Mouse (Mus musculus): ENCODE data around the gene Pnpla3. TPM values are rescaled to one million over a fixed set of nuclear protein-coding genes. Genes with fewer than 3 reads are reported as not detected.

Pnpla3 gene
- polyA plus RNA-seq, 1 experiment: 0.23 TPM

- Histone ChIP-seq H3K27me3 (ENCODE audit: control insufficient read depth, insufficient read depth, insufficient read length) (no peaks in the 10 kb centered on the region), H3K79me2 (ENCODE audit: control insufficient read depth, insufficient read depth) (no peaks in the 10 kb centered on the region), H3K36me3 (ENCODE audit: control insufficient read depth, insufficient read depth) (no peaks in the 10 kb centered on the region), H3ac (ENCODE audit: control insufficient read depth, insufficient read length) (no peak overlapping the region), H3K4me2 (ENCODE audit: low read depth) (no peak overlapping the region), H3K4me3 (no peak overlapping the region)
- peak; percentile 8 for TF ChIP-seq POLR2A (IDR thresholded peaks at IDR 0.05; ENCODE audit: insufficient read length, low read depth)
- no peak for TF ChIP-seq MYOG (IDR thresholded peaks at IDR 0.05; ENCODE audit: control insufficient read depth in 1 of 3, insufficient read depth in 1 of 3, insufficient read length in 2 of 3, low read depth in 2 of 3)
These were observed 48.9 kb downstream of the Pnpla3 start for GRCm38 (mm10) chr15:84216461-84217084.

DNA sequence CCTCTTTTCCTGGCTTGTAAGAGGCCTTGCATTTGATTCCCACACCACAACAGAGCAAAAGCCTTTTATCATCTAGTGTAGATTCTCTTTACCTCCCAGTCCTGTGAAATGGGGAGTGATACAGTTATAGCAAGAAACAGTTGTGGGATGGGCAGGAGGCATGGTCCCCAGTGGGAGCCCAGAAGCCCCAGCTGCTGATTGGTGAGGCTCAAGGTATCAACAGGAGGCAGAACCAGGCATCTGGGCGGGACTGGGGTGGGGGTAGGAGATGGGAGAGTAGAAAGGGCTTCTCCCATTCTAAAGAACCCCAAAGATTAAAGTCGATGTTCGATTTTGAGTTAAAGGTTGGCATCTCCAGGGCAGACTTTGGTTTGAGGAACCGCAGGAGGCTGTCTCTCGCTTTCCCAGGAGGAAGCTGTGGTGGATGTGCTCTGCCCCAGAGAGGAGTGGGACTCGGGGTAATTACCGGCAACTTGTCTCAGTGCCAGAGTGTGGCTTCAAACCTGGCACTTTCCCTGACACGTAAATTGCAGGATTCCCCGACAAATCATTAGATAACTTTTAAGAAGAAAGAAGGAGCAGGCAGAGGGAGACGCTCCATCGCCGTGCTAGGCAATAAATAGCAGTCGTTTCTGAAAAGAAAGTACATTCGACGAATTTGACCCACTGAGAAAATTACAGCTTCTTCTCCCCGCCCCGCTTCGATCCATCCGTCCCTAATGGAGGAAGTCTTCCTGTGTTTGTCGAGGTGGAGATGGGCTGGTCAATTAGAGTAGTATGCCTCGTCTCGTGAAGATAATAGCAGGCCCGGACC lies 50.5 kb downstream of the Pnpla3 start:
- Histone ChIP-seq H3K4me2 (ENCODE audit: low read depth) (no peak overlapping the region), H3K4me3 (no peak overlapping the region)
- TF ChIP-seq TCF3 (IDR thresholded peaks at IDR 0.05; ENCODE audit: insufficient read length, low read depth): no peak
- no peak for TF ChIP-seq SRF (IDR thresholded peaks at IDR 0.05; ENCODE audit: control insufficient read depth, insufficient read length, low read depth)
- no peak for TF ChIP-seq MYOG (IDR thresholded peaks at IDR 0.05; ENCODE audit: control insufficient read depth in 1 of 3, insufficient read depth in 1 of 3, insufficient read length in 2 of 3, low read depth in 2 of 3)
- no peak for TF ChIP-seq TCF12 (IDR thresholded peaks at IDR 0.05; ENCODE audit: insufficient read depth, poor library complexity, severe bottlenecking)
- no peak for TF ChIP-seq MAX (IDR thresholded peaks at IDR 0.05; ENCODE audit: low read depth)
- no peak for TF ChIP-seq REST (IDR thresholded peaks at IDR 0.05; ENCODE audit: insufficient read depth, insufficient read length)
- TF ChIP-seq USF1 (IDR thresholded peaks at IDR 0.05; ENCODE audit: low read depth): no peak
- TF ChIP-seq MYOD1 (IDR thresholded peaks at IDR 0.05; ENCODE audit: control insufficient read depth in 1 of 3, insufficient read length in 2 of 3, low read depth in 2 of 3): no peak
- no peak for TF ChIP-seq CEBPB (IDR thresholded peaks at IDR 0.05; ENCODE audit: insufficient read depth, poor library complexity, severe bottlenecking)
- TF ChIP-seq E2F4 (IDR thresholded peaks at IDR 0.05; ENCODE audit: insufficient read depth): no peak
- no peak for TF ChIP-seq POLR2AphosphoS2 (IDR thresholded peaks at IDR 0.05; ENCODE audit: insufficient read length, low read depth)

DNA sequence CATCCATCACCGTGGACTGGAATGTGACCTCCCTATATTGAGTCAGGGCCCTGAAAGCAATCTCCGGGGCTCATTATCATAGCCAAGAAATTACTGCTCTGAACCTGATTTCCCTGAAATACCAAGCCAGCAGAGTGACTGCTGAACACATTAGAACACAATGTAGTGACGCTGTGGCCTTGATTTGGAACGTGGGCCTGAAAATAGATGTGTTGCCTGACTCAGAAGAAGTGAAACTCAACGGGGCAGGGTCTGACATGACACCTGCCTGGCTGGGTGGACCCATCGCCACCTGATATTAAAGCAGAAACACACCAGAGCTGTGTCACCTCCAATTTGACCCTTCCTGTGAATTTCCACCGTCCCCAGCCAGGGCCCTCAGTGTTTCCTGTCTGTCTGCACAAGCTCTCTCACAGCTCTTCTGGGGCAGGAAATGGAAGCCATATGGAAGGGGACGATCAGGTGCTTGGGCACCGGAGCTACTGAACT lies 51.2 kb downstream of the Pnpla3 start:
- Histone ChIP-seq H3K4me2 (ENCODE audit: low read depth) (no peak overlapping the region), H3K36me3 (ENCODE audit: control insufficient read depth, insufficient read depth) (no peaks in the 10 kb centered on the region), H3K4me3 (no peak overlapping the region), H3K27me3 (ENCODE audit: control insufficient read depth, insufficient read depth, insufficient read length) (no peaks in the 10 kb centered on the region), H3ac (ENCODE audit: control insufficient read depth, insufficient read length) (no peak overlapping the region), H3K79me2 (ENCODE audit: control insufficient read depth, insufficient read depth) (no peaks in the 10 kb centered on the region)
- TF ChIP-seq MAX (IDR thresholded peaks at IDR 0.05; ENCODE audit: low read depth): no peak
- TF ChIP-seq USF1 (IDR thresholded peaks at IDR 0.05; ENCODE audit: low read depth): no peak
- TF ChIP-seq SRF (IDR thresholded peaks at IDR 0.05; ENCODE audit: control insufficient read depth, insufficient read length, low read depth): no peak
- TF ChIP-seq TCF12 (IDR thresholded peaks at IDR 0.05; ENCODE audit: insufficient read depth, poor library complexity, severe bottlenecking): no peak
- TF ChIP-seq REST (IDR thresholded peaks at IDR 0.05; ENCODE audit: insufficient read depth, insufficient read length): no peak
- TF ChIP-seq POLR2AphosphoS2 (IDR thresholded peaks at IDR 0.05; ENCODE audit: insufficient read length, low read depth): no peak

More for the DNA sequence above, 50.5 kb downstream of the Pnpla3 start:
- no peaks in the 10 kb centered on the region for H3K27me3 ChIP-seq (ENCODE audit: control insufficient read depth, insufficient read depth, insufficient read length)
- H3K79me2 ChIP-seq (ENCODE audit: control insufficient read depth, insufficient read depth): no peaks in the 10 kb centered on the region
- H3K36me3 ChIP-seq (ENCODE audit: control insufficient read depth, insufficient read depth): no peaks in the 10 kb centered on the region
- H3ac ChIP-seq (ENCODE audit: control insufficient read depth, insufficient read length): no peak overlapping the region

DNA sequence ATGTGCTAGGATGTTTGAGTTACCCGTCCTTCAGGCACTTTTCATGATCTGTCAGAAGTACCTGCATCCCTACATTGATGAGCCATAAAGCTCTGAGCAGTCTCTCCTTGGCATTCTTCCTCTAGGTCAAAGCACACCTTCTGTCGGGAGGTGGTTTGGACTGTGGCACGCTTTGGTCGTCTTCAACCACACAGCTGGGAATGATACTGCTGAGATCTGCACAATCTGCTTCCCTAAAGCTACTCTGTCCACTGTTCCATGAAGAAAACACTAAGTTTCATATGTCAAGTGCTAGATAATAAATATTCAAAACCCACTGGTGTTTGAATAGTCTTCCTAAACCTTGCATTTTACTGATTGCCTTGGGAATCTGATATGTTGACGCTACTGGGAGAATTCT lies 53.9 kb downstream of the Pnpla3 start:
- H3K4me2 ChIP-seq (ENCODE audit: low read depth): no peak overlapping the region
- no peak for TF ChIP-seq E2F4 (IDR thresholded peaks at IDR 0.05; ENCODE audit: insufficient read depth)
- no peak for TF ChIP-seq USF1 (IDR thresholded peaks at IDR 0.05; ENCODE audit: low read depth)
- no peak for TF ChIP-seq TCF3 (IDR thresholded peaks at IDR 0.05; ENCODE audit: insufficient read length, low read depth)
- TF ChIP-seq MYOD1 (IDR thresholded peaks at IDR 0.05; ENCODE audit: control insufficient read depth in 1 of 3, insufficient read length in 2 of 3, low read depth in 2 of 3): no peak
- TF ChIP-seq SRF (IDR thresholded peaks at IDR 0.05; ENCODE audit: control insufficient read depth, insufficient read length, low read depth): no peak
- TF ChIP-seq TCF12 (IDR thresholded peaks at IDR 0.05; ENCODE audit: insufficient read depth, poor library complexity, severe bottlenecking): no peak
- TF ChIP-seq REST (IDR thresholded peaks at IDR 0.05; ENCODE audit: insufficient read depth, insufficient read length): no peak
- TF ChIP-seq MAX (IDR thresholded peaks at IDR 0.05; ENCODE audit: low read depth): no peak
- TF ChIP-seq POLR2AphosphoS2 (IDR thresholded peaks at IDR 0.05; ENCODE audit: insufficient read length, low read depth): no peak
- TF ChIP-seq CEBPB (IDR thresholded peaks at IDR 0.05; ENCODE audit: insufficient read depth, poor library complexity, severe bottlenecking): no peak
- no peak for TF ChIP-seq MYOG (IDR thresholded peaks at IDR 0.05; ENCODE audit: control insufficient read depth in 1 of 3, insufficient read depth in 1 of 3, insufficient read length in 2 of 3, low read depth in 2 of 3)
- TF ChIP-seq POLR2A (IDR thresholded peaks at IDR 0.05; ENCODE audit: insufficient read length, low read depth): no peak
- no peak overlapping the region for H3ac ChIP-seq (ENCODE audit: control insufficient read depth, insufficient read length)
- no peaks in the 10 kb centered on the region for H3K36me3 ChIP-seq (ENCODE audit: control insufficient read depth, insufficient read depth)
- H3K4me3 ChIP-seq: no peak overlapping the region
- no peaks in the 10 kb centered on the region for H3K79me2 ChIP-seq (ENCODE audit: control insufficient read depth, insufficient read depth)
- H3K27me3 ChIP-seq (ENCODE audit: control insufficient read depth, insufficient read depth, insufficient read length): no peaks in the 10 kb centered on the region

DNA sequence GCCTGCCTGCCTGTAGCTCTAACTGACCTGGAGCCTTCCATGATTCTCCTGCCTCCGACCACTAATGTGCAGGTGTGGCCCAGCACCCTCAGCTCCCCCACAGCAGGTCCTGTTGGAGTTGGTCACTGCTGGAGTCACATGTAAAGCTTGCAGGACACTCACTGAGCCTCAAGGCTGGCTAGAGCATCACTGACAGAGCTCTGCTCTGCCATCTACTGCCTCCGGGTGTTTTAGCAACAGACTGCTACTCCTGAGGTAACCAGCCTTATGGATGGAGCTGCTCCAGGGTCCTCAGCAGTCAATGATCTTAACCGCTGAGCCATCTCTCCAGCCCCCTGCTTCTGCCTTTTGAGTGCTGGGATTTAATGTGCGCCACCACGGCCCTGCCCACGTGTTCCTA lies 55.8 kb downstream of the Pnpla3 start:
- Histone ChIP-seq H3K4me2 (ENCODE audit: low read depth) (no peak overlapping the region), H3K4me3 (no peak overlapping the region), H3K79me2 (ENCODE audit: control insufficient read depth, insufficient read depth) (no peaks in the 10 kb centered on the region), H3ac (ENCODE audit: control insufficient read depth, insufficient read length) (no peak overlapping the region), H3K27me3 (ENCODE audit: control insufficient read depth, insufficient read depth, insufficient read length) (no peaks in the 10 kb centered on the region), H3K36me3 (ENCODE audit: control insufficient read depth, insufficient read depth) (no peaks in the 10 kb centered on the region)
- no peak for TF ChIP-seq POLR2AphosphoS2 (IDR thresholded peaks at IDR 0.05; ENCODE audit: insufficient read length, low read depth)
